Mouse (Mus musculus) brain, embryonic 14.5 days (tissue): ENCODE data around the gene Fut8.

ENCODE experiments used
- CTCF ChIP-seq: fragments of 200-500 bp; IDR thresholded peaks from 2 replicates; pipeline ENCODE4 v1.5.1; 2012; ENCODE audit warnings: inconsistent platforms, mild to moderate bottlenecking, moderate library complexity, borderline replicate concordance; ENCODE audit not compliant: insufficient read depth, insufficient read length; ENCODE audit errors: extremely low read depth
- POLR2A ChIP-seq: fragments of 200-500 bp; IDR thresholded peaks from 2 replicates; pipeline ENCODE4 v1.6.1; 2012; ENCODE audit warnings: mild to moderate bottlenecking, inconsistent platforms, borderline replicate concordance; ENCODE audit not compliant: poor library complexity, insufficient read depth, insufficient read length, severe bottlenecking; ENCODE audit errors: extremely low read depth

- TF ChIP-seq CTCF, result no peak
- no peak for TF ChIP-seq POLR2A
Observed at GRCm38 (mm10) chr12:77239390-77240061, 1.6 kb downstream of the Fut8 start.
